Mouse (Mus musculus) midbrain, embryonic 10.5 days (tissue): ENCODE data around the gene Sltm. TPM values are rescaled to one million over a fixed set of nuclear protein-coding genes. Genes with fewer than 3 reads are reported as not detected.

ENCODE experiments used
- DNase-seq: peaks from one replicate; pipeline ENCODE4 v3.0.0-alpha.2; 2017; ENCODE audit warnings: low spot score
- H3K27ac ChIP-seq: fragments of 300-500 bp; sonication (generic); replicated peaks from 2 replicates; pipeline ENCODE4 v1.5.1; 2016; ENCODE audit warnings: mild to moderate bottlenecking
- H3K27me3 ChIP-seq: fragments of 300-500 bp; sonication (generic); 2 replicates; pipeline ENCODE4 v1.6.1; 2016; ENCODE audit warnings: low read depth, mild to moderate bottlenecking; ENCODE audit not compliant: poor library complexity, severe bottlenecking
- H3K36me3 ChIP-seq: fragments of 300-500 bp; sonication (generic); 2 replicates; pipeline ENCODE4 v1.6.1; 2016; ENCODE audit warnings: mild to moderate bottlenecking, moderate library complexity
- H3K4me1 ChIP-seq: fragments of 300-500 bp; sonication (generic); 2 replicates; pipeline ENCODE4 v1.6.1; 2016
- H3K4me3 ChIP-seq: fragments of 300-500 bp; sonication (generic); 2 replicates; pipeline ENCODE4 v1.5.1; 2016; ENCODE audit warnings: mild to moderate bottlenecking, moderate library complexity
- H3K9me3 ChIP-seq: fragments of 300-500 bp; sonication (generic); replicated peaks from 2 replicates; pipeline ENCODE4 v1.6.1; 2016; ENCODE audit warnings: mild to moderate bottlenecking
- WGBS: fragments of 180-500 bp; shearing (Covaris S2); methylation state at CpG from one replicate; pipeline ENCODE4 v1.1.7; 2016; 5-methylcytosine and 5-hydroxymethylcytosine counted together
- polyA plus RNA-seq: library from polyadenylated mRNA; unstranded; fragments of >200 nt; fragmentation: Nextera tagmentation; extraction: Ambion mirVana; gene quantifications from 2 replicates; pipeline ENCODE4 v1.2.1, GENCODE M21; 2016

Sltm gene
- polyA plus RNA-seq, 1 experiment from 2014 or later = 62.2 TPM

DNA sequence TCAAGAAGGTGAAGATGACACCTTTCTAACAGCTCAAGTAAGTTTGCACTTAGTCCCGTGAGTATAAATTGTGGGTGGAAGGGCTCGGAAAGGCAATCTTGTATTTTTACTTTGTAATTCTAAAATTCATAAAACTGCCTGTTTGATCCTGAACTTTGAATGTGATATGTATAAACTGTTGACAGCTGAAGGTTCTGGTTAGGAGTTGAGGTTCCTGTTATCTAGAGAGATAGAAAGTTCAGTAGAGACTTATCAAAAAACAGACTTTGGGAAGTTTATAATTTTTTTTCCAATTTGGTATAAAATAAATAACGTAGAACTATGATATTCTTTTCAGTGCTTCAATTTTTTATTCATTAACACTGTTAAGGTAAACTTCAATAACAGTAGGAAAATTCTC is 20.3 kb downstream of the Sltm start:
- Histone ChIP-seq H3K27ac (no peak overlapping the region), H3K27me3 (no peaks in the 10 kb centered on the region), H3K36me3 (peaks cover 49% of the 10 kb centered on the region), H3K4me3 (no peak overlapping the region), H3K9me3 (no peaks in the 10 kb centered on the region), H3K4me1 (peaks cover 10% of the 10 kb centered on the region)
- 94% methylated on average over 3 of the region's 3 CpGs for WGBS
- DNase-seq = no peak

- Histone ChIP-seq H3K36me3 (peaks cover 37% of the 10 kb centered on the region), H3K4me3 (no peak overlapping the region), H3K9me3 (no peaks in the 10 kb centered on the region), H3K4me1 (no peaks in the 10 kb centered on the region), H3K27ac (no peak overlapping the region), H3K27me3 (no peaks in the 10 kb centered on the region)
- 88% methylated on average over 5 of the region's 5 CpGs for WGBS
- DNase-seq = no peak
Observed at GRCm38 (mm10) chr9:70567651-70568050, 25.1 kb downstream of the Sltm start.

DNA sequence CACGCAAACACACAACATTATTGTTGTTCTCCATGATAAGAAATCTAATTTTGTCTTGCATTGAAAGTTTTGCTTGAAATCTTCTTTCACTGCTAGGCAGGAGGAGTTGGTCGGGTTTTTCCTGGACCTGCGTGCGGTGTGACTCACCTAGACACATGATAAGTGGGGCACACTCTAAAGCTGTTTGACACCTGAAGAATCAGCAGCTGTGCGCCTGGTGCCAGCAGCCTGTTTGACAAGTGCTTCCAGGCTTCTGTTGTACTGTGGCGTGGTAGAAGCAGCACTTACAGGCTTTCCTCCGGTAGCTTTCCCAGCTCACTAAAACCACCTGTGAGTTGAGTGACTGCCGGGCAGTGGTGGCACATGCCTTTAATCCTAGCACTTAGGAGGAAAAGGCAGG is 27.8 kb downstream of the Sltm start:
- peaks cover 54% of the 10 kb centered on the region for H3K36me3 ChIP-seq
- H3K4me1 ChIP-seq = no peaks in the 10 kb centered on the region
- no peak overlapping the region for H3K27ac ChIP-seq
- 94% methylated on average over 8 of the region's 8 CpGs for WGBS
- no peak for DNase-seq
- H3K27me3 ChIP-seq = no peaks in the 10 kb centered on the region
- no peak overlapping the region for H3K4me3 ChIP-seq
- H3K9me3 ChIP-seq = no peaks in the 10 kb centered on the region

DNA sequence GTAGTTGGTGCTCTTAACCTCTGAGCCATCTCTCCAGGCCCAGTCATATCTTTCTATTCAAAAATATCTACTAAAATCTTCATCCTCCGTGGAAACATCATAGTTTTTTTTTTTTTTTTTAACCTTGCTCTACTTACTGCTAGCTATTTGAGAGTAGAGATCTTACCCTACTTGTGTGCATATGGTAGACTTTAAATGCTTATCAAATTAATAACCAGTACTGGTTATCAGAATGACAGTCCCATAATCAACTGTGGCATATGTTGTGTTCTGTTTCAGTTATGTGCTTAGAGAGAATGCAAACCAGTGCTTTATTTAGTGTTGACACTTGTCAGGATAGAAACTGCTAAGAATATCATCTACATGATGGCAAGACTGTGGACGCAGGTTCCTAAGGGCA is 35.6 kb downstream of the Sltm start:
- Histone ChIP-seq H3K4me3 (no peak overlapping the region), H3K4me1 (no peaks in the 10 kb centered on the region), H3K9me3 (no peaks in the 10 kb centered on the region), H3K36me3 (peaks cover 99% of the 10 kb centered on the region), H3K27me3 (no peaks in the 10 kb centered on the region), H3K27ac (no peak overlapping the region)
- no peak for DNase-seq
- WGBS = 90% methylated on average over 2 of the region's 2 CpGs

DNA sequence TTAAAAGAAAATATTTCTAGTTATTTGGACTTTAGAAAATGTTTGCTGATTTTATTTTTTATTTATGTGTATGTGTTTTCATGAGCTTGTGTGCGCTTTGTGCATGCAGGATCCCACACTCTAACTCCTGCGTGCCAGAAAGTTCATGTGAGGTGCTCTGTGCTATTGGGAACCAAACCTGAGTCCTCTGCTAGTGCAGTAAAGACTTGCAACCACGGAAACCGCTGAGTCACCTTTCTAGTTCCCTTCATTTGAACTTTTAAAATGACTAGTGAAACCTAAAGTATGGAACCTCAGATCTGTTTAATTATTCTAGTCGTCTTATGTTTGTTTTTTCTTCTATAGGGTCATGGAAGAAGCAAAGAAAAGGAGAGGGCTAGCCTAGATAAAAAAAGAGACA is 38.4 kb downstream of the Sltm start:
- H3K4me1 ChIP-seq = no peaks in the 10 kb centered on the region
- no peaks in the 10 kb centered on the region for H3K9me3 ChIP-seq
- peaks cover 95% of the 10 kb centered on the region for H3K36me3 ChIP-seq
- no peak overlapping the region for H3K4me3 ChIP-seq
- H3K27ac ChIP-seq = no peak overlapping the region
- no peak for DNase-seq
- no peaks in the 10 kb centered on the region for H3K27me3 ChIP-seq
- WGBS = 90% methylated on average over 5 of the region's 5 CpGs

DNA sequence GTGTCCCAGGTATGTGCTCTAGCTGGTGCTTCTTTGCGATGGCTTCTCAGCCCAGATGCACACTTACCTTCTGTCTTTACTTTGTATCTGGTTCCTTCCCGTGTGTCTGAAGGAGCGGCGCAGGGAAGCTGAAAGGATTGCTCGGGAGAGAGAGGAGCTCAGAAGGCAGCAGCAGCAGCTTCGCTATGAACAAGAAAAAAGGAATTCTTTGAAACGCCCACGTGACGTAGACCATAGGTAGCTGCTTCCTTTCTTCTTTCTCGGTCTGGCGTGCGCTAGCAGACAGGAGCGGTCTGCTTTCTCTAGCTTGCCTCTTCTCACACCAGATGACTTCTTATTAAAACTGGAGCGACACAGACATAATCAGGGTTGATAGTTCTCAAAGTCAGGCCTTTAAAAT is 42.1 kb downstream of the Sltm start:
- WGBS = 92% methylated on average over 14 of the region's 14 CpGs
- Histone ChIP-seq H3K27me3 (no peaks in the 10 kb centered on the region), H3K4me1 (no peaks in the 10 kb centered on the region), H3K36me3 (peaks cover 95% of the 10 kb centered on the region), H3K27ac (no peak overlapping the region), H3K9me3 (no peaks in the 10 kb centered on the region), H3K4me3 (no peak overlapping the region)
- no peak for DNase-seq

DNA sequence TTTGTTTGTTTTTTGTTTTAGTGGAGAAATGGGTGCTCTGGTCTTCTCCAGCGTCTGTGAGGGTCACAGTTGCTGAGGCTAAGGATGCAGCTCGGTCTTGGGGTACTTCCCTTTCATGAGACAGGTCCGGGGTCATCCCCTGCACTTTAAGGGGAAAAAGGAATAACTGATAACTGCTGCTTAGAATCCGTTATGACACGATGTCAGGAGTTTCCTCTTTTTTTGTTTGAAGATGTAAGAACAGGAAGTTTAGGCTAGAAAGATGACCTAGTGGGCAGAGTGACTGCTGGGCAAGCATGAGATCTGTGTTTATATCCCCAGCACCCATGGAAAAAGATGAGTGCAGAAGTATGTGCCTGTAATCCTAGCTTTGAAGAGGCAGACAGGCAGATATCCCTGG is 42.6 kb downstream of the Sltm start:
- WGBS = 90% methylated on average over 5 of the region's 5 CpGs
- Histone ChIP-seq H3K9me3 (no peaks in the 10 kb centered on the region), H3K27me3 (no peaks in the 10 kb centered on the region), H3K36me3 (peaks cover 95% of the 10 kb centered on the region), H3K27ac (no peak overlapping the region), H3K4me1 (no peaks in the 10 kb centered on the region), H3K4me3 (no peak overlapping the region)
- DNase-seq = no peak

- no peak for DNase-seq
- H3K4me3 ChIP-seq = no peak overlapping the region
- H3K9me3 ChIP-seq = no peaks in the 10 kb centered on the region
- H3K27ac ChIP-seq = no peak overlapping the region
- peaks cover 95% of the 10 kb centered on the region for H3K36me3 ChIP-seq
- H3K27me3 ChIP-seq = no peaks in the 10 kb centered on the region
- 96% methylated on average over 5 of the region's 5 CpGs for WGBS
- no peaks in the 10 kb centered on the region for H3K4me1 ChIP-seq
Observed at GRCm38 (mm10) chr9:70587171-70587570, 44.6 kb downstream of the Sltm start.

GRCm38 (mm10) chr9:70590775-70591174 is 48.2 kb downstream of the Sltm start:
- H3K4me1 ChIP-seq = no peaks in the 10 kb centered on the region
- H3K4me3 ChIP-seq = no peak overlapping the region
- DNase-seq = no peak
- no peaks in the 10 kb centered on the region for H3K27me3 ChIP-seq
- H3K27ac ChIP-seq = no peak overlapping the region
- H3K9me3 ChIP-seq = no peaks in the 10 kb centered on the region
- H3K36me3 ChIP-seq = peaks cover 96% of the 10 kb centered on the region
- 97% methylated on average over 4 of the region's 4 CpGs for WGBS

- no peak overlapping the region for H3K4me3 ChIP-seq
- H3K9me3 ChIP-seq = no peaks in the 10 kb centered on the region
- H3K36me3 ChIP-seq = peaks cover 96% of the 10 kb centered on the region
- H3K27ac ChIP-seq = no peak overlapping the region
- no peaks in the 10 kb centered on the region for H3K4me1 ChIP-seq
- no peak for DNase-seq
- no peaks in the 10 kb centered on the region for H3K27me3 ChIP-seq
- WGBS = 83% methylated on average over 9 of the region's 9 CpGs
Observed at GRCm38 (mm10) chr9:70591486-70591885, 48.9 kb downstream of the Sltm start.

GRCm38 (mm10) chr9:70598271-70598670 is 55.7 kb downstream of the Sltm start:
- 94% methylated on average over 2 of the region's 2 CpGs for WGBS
- peaks cover 43% of the 10 kb centered on the region for H3K36me3 ChIP-seq
- H3K9me3 ChIP-seq = no peaks in the 10 kb centered on the region

GRCm38 (mm10) chr9:70602186-70602845 is 59.8 kb downstream of the Sltm start:
- no peak overlapping the region for H3K4me3 ChIP-seq
- no peaks in the 10 kb centered on the region for H3K27me3 ChIP-seq
- no peak for DNase-seq
- WGBS = 86% methylated on average over 1 of the region's 1 CpGs
- no peaks in the 10 kb centered on the region for H3K9me3 ChIP-seq
- H3K4me1 ChIP-seq = no peaks in the 10 kb centered on the region
- H3K27ac ChIP-seq = no peak overlapping the region
- peaks cover 29% of the 10 kb centered on the region for H3K36me3 ChIP-seq

More at GRCm38 (mm10) chr9:70598271-70598670, 55.7 kb downstream of the Sltm start:
- Histone ChIP-seq H3K4me3 (no peak overlapping the region), H3K27me3 (no peaks in the 10 kb centered on the region), H3K27ac (no peak overlapping the region), H3K4me1 (no peaks in the 10 kb centered on the region)
- DNase-seq = no peak

- DNase-seq = no peak
- Histone ChIP-seq H3K27me3 (no peaks in the 10 kb centered on the region), H3K36me3 (peaks cover 36% of the 10 kb centered on the region), H3K4me3 (no peak overlapping the region), H3K27ac (no peak overlapping the region), H3K4me1 (no peaks in the 10 kb centered on the region), H3K9me3 (no peaks in the 10 kb centered on the region)
- WGBS = 86% methylated on average over 3 of the region's 3 CpGs
Observed at GRCm38 (mm10) chr9:70611026-70611673, 68.6 kb downstream of the Sltm start.
